Mouse (Mus musculus) kidney, embryonic 15.5 days (tissue): ENCODE measurements around the gene Gng11. TPM values are rescaled to one million over a fixed set of nuclear protein-coding genes. Genes with fewer than 3 reads are reported as not detected.

ENCODE experiments used
- ATAC-seq: fragments of 200-750 bp; cut with Nextera tagmentation; replicated peaks from 2 replicates; pipeline ENCODE4 v1.8.0; 2017; ENCODE audit warnings: moderate TSS enrichment; ENCODE audit not compliant: low FRiP score
- H3K27ac ChIP-seq: fragments of 300-500 bp; sonication (generic); 2 replicates; pipeline ENCODE4 v1.5.1; 2015; ENCODE audit warnings: mild to moderate bottlenecking, inconsistent platforms
- H3K27me3 ChIP-seq: fragments of 300-500 bp; sonication (generic); 2 replicates; pipeline ENCODE4 v1.6.1; 2015; ENCODE audit warnings: inconsistent platforms
- H3K36me3 ChIP-seq: fragments of 300-500 bp; sonication (generic); 2 replicates; pipeline ENCODE4 v1.6.1; 2015; ENCODE audit warnings: inconsistent platforms
- H3K4me1 ChIP-seq: fragments of 300-500 bp; sonication (generic); 2 replicates; pipeline ENCODE4 v1.6.1; 2015; ENCODE audit warnings: inconsistent platforms
- H3K4me2 ChIP-seq: fragments of 300-500 bp; sonication (generic); 2 replicates; pipeline ENCODE4 v1.6.1; 2015; ENCODE audit warnings: moderate library complexity, mild to moderate bottlenecking, inconsistent platforms
- H3K4me3 ChIP-seq: fragments of 300-500 bp; sonication (generic); replicated peaks from 2 replicates; pipeline ENCODE4 v1.5.1; 2015; ENCODE audit warnings: mild to moderate bottlenecking, inconsistent platforms
- H3K9ac ChIP-seq: fragments of 300-500 bp; sonication (generic); 2 replicates; pipeline ENCODE4 v1.6.1; 2015; ENCODE audit warnings: mild to moderate bottlenecking, inconsistent platforms
- H3K9me3 ChIP-seq: fragments of 300-500 bp; sonication (generic); replicated peaks from 2 replicates; pipeline ENCODE4 v1.6.1; 2016; ENCODE audit warnings: inconsistent platforms
- WGBS: fragments of 180-500 bp; shearing (Covaris S2); methylation state at CpG from one replicate; pipeline ENCODE4 v1.1.7; 2015; ENCODE audit warnings: mixed read lengths; 5-methylcytosine and 5-hydroxymethylcytosine counted together
- polyA plus RNA-seq: library from polyadenylated mRNA; unstranded; fragments of >200 nt; fragmentation: Nextera tagmentation; extraction: Ambion mirVana; gene quantifications from 2 replicates; pipeline ENCODE4 v1.2.1, GENCODE M21; 2015

The Gng11 gene
- polyA plus RNA-seq: 81.3 and 82.3 TPM in 2 replicates

GRCm38 (mm10) chr6:4003890-4004306 lies at the start of gene Gng11:
Gene Gng11, plus strand, starts transcription at chr6:4003904.
- H3K27me3 ChIP-seq: no peaks in the 10 kb centered on the region
- H3K4me2 ChIP-seq: peak within 1 kb of the TSS; percentile 79
- H3K27ac ChIP-seq: peak within 1 kb of the TSS; percentile 93
- WGBS: 0% methylated on average over 19 of the region's 19 CpGs
- H3K9me3 ChIP-seq: no peaks in the 10 kb centered on the region
- 0 out of 2 replicates have a peak, but pooled peaks cover 3% of the 10 kb centered on the region for H3K4me1 ChIP-seq
- peak within 1 kb of the TSS; percentile 56 for H3K4me3 ChIP-seq
- peak; percentile 93 for ATAC-seq
- H3K9ac ChIP-seq: peak within 1 kb of the TSS; percentile 61
- no peaks in the 10 kb centered on the region for H3K36me3 ChIP-seq

- Histone ChIP-seq H3K9ac (no peak overlapping the region), H3K27ac (no peak overlapping the region), H3K4me2 (no peak overlapping the region), H3K27me3 (no peaks in the 10 kb centered on the region), H3K4me3 (no peak overlapping the region), H3K9me3 (no peaks in the 10 kb centered on the region), H3K4me1 (no peaks in the 10 kb centered on the region), H3K36me3 (no peaks in the 10 kb centered on the region)
- ATAC-seq: no peak
- WGBS: 66% methylated on average over 4 of the region's 4 CpGs
These were observed 48.7 kb upstream of the Gng11 start for GRCm38 (mm10) chr6:3954969-3955368.

GRCm38 (mm10) chr6:3967676-3968626 lies 35.8 kb upstream of the Gng11 start:
- 26% methylated on average over 31 of the region's 31 CpGs for WGBS

GRCm38 (mm10) chr6:3973679-3974078 lies 30.0 kb upstream of the Gng11 start:
- WGBS: 63% methylated on average over 1 of the region's 1 CpGs
- Histone ChIP-seq H3K4me1 (no peaks in the 10 kb centered on the region), H3K4me2 (no peak overlapping the region), H3K36me3 (no peaks in the 10 kb centered on the region), H3K9me3 (no peaks in the 10 kb centered on the region), H3K4me3 (no peak overlapping the region), H3K27ac (no peak overlapping the region), H3K27me3 (0 out of 2 replicates have a peak, but pooled peaks cover under 1% of the 10 kb centered on the region), H3K9ac (no peak overlapping the region)
- ATAC-seq: no peak

More at GRCm38 (mm10) chr6:3967676-3968626, 35.8 kb upstream of the Gng11 start:
- peak; percentile 49; the same call in 1 of the 2 replicates for ATAC-seq
- H3K4me2 ChIP-seq: peak overlapping the region; percentile 56
- H3K9me3 ChIP-seq: no peaks in the 10 kb centered on the region
- no peak overlapping the region for H3K9ac ChIP-seq
- H3K36me3 ChIP-seq: no peaks in the 10 kb centered on the region
- peak overlapping the region; percentile 27 for H3K4me3 ChIP-seq
- H3K27me3 ChIP-seq: 0 out of 2 replicates have a peak, but pooled peaks cover 6% of the 10 kb centered on the region
- H3K27ac ChIP-seq: no peak overlapping the region
- H3K4me1 ChIP-seq: 0 out of 2 replicates have a peak, but pooled peaks cover 9% of the 10 kb centered on the region

GRCm38 (mm10) chr6:3982661-3983284 lies 20.9 kb upstream of the Gng11 start:
- 79% methylated on average over 5 of the region's 5 CpGs for WGBS
- Histone ChIP-seq H3K27ac (no peak overlapping the region), H3K4me1 (no peaks in the 10 kb centered on the region), H3K36me3 (no peaks in the 10 kb centered on the region), H3K9ac (no peak overlapping the region), H3K4me3 (no peak overlapping the region), H3K27me3 (no peaks in the 10 kb centered on the region), H3K4me2 (no peak overlapping the region), H3K9me3 (no peaks in the 10 kb centered on the region)
- no peak for ATAC-seq

GRCm38 (mm10) chr6:3988750-3989149 lies 15.0 kb upstream of the Gng11 start, which contains the start of gene Tfpi2:
Gene Tfpi2, minus strand, starts transcription at chr6:3988919.
- H3K4me2 ChIP-seq: no peak within 1 kb of the TSS
- H3K27me3 ChIP-seq: no peaks in the 10 kb centered on the region
- H3K27ac ChIP-seq: peak within 1 kb of the TSS; percentile 32; the same call in 1 of the 2 replicates
- no peak within 1 kb of the TSS for H3K4me3 ChIP-seq
- no peaks in the 10 kb centered on the region for H3K9me3 ChIP-seq
- no peaks in the 10 kb centered on the region for H3K36me3 ChIP-seq
- H3K4me1 ChIP-seq: no peaks in the 10 kb centered on the region
- WGBS: 73% methylated on average over 3 of the region's 3 CpGs
- no peak within 1 kb of the TSS for H3K9ac ChIP-seq
- ATAC-seq: peak; percentile 66; the same call in 1 of the 2 replicates

GRCm38 (mm10) chr6:3993492-3993891 lies 10.2 kb upstream of the Gng11 start, which contains the start of gene Gngt1:
Gene Gngt1, plus strand, starts transcription at chr6:3993792.
- no peak within 1 kb of the TSS for H3K4me3 ChIP-seq
- no peaks in the 10 kb centered on the region for H3K9me3 ChIP-seq
- no peaks in the 10 kb centered on the region for H3K36me3 ChIP-seq
- H3K4me1 ChIP-seq: no peaks in the 10 kb centered on the region
- ATAC-seq: no peak
- H3K4me2 ChIP-seq: no peak within 1 kb of the TSS
- H3K9ac ChIP-seq: no peak within 1 kb of the TSS
- no peaks in the 10 kb centered on the region for H3K27me3 ChIP-seq
- WGBS: 86% methylated on average over 6 of the region's 6 CpGs
- H3K27ac ChIP-seq: no peak within 1 kb of the TSS

- Histone ChIP-seq H3K36me3 (no peaks in the 10 kb centered on the region), H3K4me3 (no peak overlapping the region), H3K9me3 (no peaks in the 10 kb centered on the region), H3K9ac (no peak overlapping the region), H3K4me2 (no peak overlapping the region), H3K4me1 (0 out of 2 replicates have a peak, but pooled peaks cover 3% of the 10 kb centered on the region), H3K27ac (no peak overlapping the region), H3K27me3 (no peaks in the 10 kb centered on the region)
- no peak for ATAC-seq
- 72% methylated on average over 4 of the region's 4 CpGs for WGBS
These were observed 5.6 kb upstream of the Gng11 start for GRCm38 (mm10) chr6:3998089-3998488.

- no peak for ATAC-seq
- 66% methylated on average over 6 of the region's 6 CpGs for WGBS
These were observed 4.4 kb upstream of the Gng11 start for GRCm38 (mm10) chr6:3999296-3999695.

GRCm38 (mm10) chr6:4000716-4001115 lies 3.0 kb upstream of the Gng11 start:
- H3K36me3 ChIP-seq: no peaks in the 10 kb centered on the region
- no peaks in the 10 kb centered on the region for H3K9me3 ChIP-seq
- H3K27me3 ChIP-seq: no peaks in the 10 kb centered on the region
- H3K4me3 ChIP-seq: no peak overlapping the region
- no peak for ATAC-seq
- no peak overlapping the region for H3K4me2 ChIP-seq
- 87% methylated on average over 3 of the region's 3 CpGs for WGBS
- no peak overlapping the region for H3K27ac ChIP-seq
- H3K4me1 ChIP-seq: 0 out of 2 replicates have a peak, but pooled peaks cover 3% of the 10 kb centered on the region
- H3K9ac ChIP-seq: no peak overlapping the region

More at GRCm38 (mm10) chr6:3999296-3999695, 4.4 kb upstream of the Gng11 start:
- no peaks in the 10 kb centered on the region for H3K27me3 ChIP-seq
- H3K4me3 ChIP-seq: no peak overlapping the region
- 0 out of 2 replicates have a peak, but pooled peaks cover 3% of the 10 kb centered on the region for H3K4me1 ChIP-seq
- H3K4me2 ChIP-seq: no peak overlapping the region
- no peaks in the 10 kb centered on the region for H3K36me3 ChIP-seq
- H3K9ac ChIP-seq: no peak overlapping the region
- no peak overlapping the region for H3K27ac ChIP-seq
- H3K9me3 ChIP-seq: no peaks in the 10 kb centered on the region

- H3K4me3 ChIP-seq: peak overlapping the region; percentile 56
- H3K4me1 ChIP-seq: 0 out of 2 replicates have a peak, but pooled peaks cover 3% of the 10 kb centered on the region
- peak; percentile 37 for ATAC-seq
- H3K27me3 ChIP-seq: no peaks in the 10 kb centered on the region
- H3K9me3 ChIP-seq: no peaks in the 10 kb centered on the region
- no peak overlapping the region for H3K9ac ChIP-seq
- 37% methylated on average over 4 of the region's 4 CpGs for WGBS
- H3K27ac ChIP-seq: peak overlapping the region; percentile 55
- H3K36me3 ChIP-seq: no peaks in the 10 kb centered on the region
- peak overlapping the region; percentile 79 for H3K4me2 ChIP-seq
These were observed 259 bp upstream of the Gng11 start for GRCm38 (mm10) chr6:4003445-4003844.
